Mouse (Mus musculus) lung, postnatal 4 days (tissue): ENCODE measurements at regions not wholly inside any gene's neighbourhood (a gene's known extent, or its start where the extent isn't known, plus 50 kb on each side); places are given as distances from the start of the nearest gene placed in this dataset.
A peak's percentile ranks its signal among the peaks of the same experiment; 100 is the strongest.

Experiments
- DNase-seq, 2 experiments: peaks; one replicate each; pipeline ENCODE4 v3.0.0; 2021

DNA sequence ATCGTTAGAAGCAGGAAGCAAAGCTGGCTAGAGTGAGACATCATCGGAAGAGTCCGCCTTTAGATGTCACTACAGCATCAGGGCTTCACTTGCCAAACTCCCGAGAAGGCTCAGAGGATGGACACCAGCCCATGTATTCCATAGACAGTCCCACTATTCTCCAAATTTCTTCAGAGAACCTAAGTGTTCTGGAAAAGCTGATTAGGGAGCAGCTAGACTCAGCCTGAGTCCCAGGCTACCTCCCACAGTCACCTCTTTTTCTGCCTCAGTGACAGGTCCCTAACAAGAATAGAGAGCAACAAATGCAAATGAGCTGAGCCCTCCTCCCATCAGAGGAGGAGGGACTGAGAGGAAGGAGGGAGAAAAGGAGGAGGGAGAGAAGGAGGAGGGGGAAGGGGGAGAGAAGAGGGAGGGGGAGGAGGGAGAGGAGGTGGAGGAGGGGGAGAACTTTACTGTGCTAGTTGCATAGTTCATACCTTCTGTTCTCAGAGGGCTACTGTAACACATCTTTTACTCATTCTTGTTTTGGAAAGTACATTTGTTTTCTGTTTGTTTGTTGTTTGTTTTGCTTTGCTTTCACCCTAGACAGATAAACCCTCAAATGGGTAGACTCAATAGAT lies 465.8 kb downstream of the Tmem182 start:
- DNase-seq, result no peak

- peak in 1 of 2 experiments; percentile 24 for DNase-seq
Observed at GRCm38 (mm10) chr1:41274573-41275270, 469.3 kb downstream of the Tmem182 start.

DNA sequence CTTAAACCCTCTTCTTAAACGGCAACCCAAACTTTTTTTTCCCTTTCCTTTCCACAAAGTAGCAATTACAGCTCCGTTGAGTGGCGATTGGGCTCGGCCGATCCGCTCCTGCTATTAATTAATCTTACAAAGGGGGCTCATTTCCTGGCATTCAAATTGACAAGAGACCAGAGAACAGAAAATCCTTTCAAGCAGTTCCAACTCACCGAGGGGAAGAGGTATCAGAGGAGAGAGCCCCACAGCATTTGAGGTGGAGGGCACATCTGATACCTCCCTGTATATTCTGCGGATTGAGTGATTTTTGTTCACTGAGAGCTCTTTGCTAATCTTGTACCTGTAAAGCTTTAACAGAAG lies 469.8 kb downstream of the Tmem182 start:
- no peak for DNase-seq

DNA sequence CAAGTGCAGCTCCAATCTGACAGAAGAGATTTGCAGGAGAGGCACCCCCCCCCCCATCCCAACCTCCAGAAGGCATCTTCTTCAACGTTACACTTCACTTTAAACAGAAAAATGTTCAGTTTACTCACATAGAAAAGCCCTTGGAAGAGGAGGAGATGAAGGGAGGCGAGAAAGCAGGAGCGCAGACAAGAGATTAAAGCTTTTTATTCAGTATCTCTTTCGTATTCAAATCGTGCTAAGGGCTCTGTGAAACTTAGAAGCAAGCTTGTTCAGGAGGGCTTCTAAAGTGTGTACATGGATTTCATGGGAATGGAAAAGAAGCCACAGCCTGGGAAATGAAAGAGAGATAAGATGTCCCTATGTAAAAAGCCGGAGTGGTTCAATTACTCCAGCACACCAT lies 470.2 kb downstream of the Tmem182 start:
- no peak for DNase-seq

DNA sequence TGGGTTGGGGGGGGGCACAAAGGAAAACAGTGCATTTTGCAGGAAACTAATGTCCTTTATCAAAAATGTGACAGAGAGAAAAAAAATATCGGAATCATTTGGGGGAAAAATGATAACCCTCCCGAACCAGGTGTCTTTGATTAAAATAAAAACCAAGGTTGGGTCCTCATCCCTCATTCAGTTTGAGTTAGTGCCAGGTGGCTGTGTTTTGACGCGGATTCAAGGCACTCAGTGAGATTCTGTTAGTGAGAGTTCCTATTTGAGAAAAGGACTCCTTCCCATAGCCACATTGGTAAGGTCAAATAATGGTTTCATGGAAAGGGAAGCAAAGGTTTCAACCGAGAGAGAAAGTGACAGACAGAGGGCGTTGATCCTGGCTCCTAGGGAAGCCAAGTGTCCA lies 470.9 kb downstream of the Tmem182 start:
- no peak for DNase-seq

DNA sequence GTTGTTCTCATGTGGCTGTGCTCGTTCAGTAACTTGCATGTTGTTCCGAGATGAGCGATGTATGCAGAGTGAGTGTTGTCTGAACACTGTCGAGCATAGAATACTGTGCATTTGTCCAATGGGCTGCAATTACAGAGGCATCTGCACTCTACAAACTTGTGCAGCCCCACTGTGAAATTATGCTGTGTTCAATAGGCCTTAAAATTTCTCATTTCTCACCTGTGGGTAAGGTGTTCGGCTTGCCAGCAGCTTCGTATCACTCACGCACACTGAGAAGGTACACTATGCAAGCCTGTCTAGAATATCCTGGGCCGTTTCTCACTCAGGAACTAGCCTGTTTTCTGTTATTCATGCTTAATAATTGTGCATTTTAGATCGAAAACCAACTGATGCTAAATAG lies 479.8 kb downstream of the Tmem182 start:
- no peak for DNase-seq

GRCm38 (mm10) chr1:41286221-41286620 lies 480.8 kb downstream of the Tmem182 start:
- DNase-seq, result no peak

DNA sequence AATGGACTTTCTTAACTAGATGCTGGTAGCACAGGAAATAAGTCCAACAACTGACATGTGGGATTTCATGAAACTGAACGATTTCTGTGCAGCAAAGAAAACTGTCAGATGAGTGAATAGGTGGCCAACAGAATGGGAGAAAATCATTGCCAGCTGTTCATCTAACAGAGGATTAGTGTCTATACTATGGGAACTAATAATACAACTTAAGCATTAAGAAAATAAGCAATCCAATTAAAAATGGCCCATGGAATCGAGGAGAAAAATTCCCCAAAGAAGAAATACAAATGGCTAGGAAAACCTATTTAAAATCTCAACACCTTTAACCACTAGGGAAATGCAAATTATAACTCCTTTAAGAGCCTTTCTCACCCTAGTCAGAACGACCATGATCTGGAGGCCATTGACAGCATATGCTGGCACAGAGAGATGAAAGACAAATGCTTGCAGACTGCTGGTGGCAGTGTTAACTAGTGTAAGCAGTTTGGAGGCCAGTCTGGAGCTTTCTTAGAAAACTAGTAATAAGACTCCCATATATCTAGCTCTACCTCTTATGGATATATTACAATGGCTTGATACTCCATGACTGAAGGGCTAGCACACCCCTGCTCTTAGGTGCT lies 521.6 kb downstream of the Tmem182 start:
- no peak for DNase-seq

GRCm38 (mm10) chr1:41349798-41350758 lies 544.7 kb downstream of the Tmem182 start:
- no peak for DNase-seq

DNA sequence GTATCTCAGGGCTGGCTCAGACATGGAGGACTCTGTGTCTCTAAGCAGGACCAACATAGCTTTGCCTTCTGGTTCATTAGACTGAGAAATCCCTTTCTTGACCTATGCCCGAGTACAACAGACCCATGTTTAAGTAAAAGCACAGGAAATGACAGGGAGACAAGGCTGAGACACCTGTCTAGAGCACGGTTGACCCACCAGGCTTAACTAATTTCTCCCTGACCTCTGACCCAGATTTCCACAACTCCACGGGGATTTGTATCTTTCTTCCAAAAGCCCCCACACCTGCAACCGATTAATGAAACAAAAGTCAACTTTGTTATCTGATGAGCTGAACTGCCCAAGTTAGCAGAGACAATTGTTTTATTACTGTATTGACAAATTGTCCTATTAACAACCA lies 553.7 kb downstream of the Tmem182 start:
- DNase-seq, result no peak

GRCm38 (mm10) chr1:41361512-41361911 lies 556.1 kb downstream of the Tmem182 start:
- no peak for DNase-seq

DNA sequence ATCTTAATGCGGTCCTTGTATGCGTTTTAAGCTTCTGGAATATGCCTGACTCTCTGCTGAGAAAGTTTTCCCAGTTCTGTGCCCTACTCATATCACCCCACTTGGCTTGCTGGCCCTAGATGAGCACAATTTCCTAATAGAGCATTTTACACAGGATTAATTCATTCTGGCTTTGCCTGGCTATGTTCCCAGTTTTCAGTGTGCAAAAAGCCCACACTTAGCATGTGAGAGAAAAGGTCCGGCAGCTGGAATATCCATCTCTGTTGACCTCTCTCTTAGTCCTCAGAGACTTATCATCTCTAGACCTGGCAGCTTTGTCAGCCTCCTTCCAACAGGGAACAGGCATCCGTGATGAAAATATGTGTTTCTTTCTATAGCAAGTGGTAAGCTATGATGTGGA lies 574.6 kb downstream of the Tmem182 start:
- peak in 1 of 2 experiments; percentile 9 for DNase-seq

- DNase-seq, result no peak
Observed at GRCm38 (mm10) chr1:41381487-41381886, 576.1 kb downstream of the Tmem182 start.

GRCm38 (mm10) chr1:41384731-41385130 lies 579.3 kb downstream of the Tmem182 start:
- DNase-seq, result no peak

DNA sequence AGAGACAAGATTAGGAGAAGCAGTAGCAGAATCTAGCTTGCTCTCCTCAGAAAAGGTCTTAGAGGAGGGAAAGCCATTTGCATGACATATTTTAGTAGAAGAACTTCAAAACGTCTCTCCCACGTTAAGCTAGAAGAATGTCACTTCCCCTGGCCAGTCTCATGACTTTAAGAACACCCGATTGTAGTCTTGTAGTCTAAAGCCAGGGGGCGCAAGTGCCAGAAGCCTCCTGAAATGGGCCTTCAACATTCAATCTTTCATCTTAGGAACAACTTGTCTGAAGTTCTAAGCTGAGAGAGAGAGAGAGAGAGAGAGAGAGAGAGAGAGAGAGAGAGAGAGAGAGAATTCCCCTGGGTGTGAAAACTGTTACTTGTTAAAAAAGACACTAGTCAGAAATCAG lies 581.0 kb downstream of the Tmem182 start:
- DNase-seq, result peak in 1 of 2 experiments; percentile 8

- peak; percentile 61 to 81 for DNase-seq
Observed at GRCm38 (mm10) chr1:41390102-41390884, 584.9 kb downstream of the Tmem182 start.

GRCm38 (mm10) chr1:41391071-41391470 lies 585.7 kb downstream of the Tmem182 start:
- DNase-seq, result no peak

DNA sequence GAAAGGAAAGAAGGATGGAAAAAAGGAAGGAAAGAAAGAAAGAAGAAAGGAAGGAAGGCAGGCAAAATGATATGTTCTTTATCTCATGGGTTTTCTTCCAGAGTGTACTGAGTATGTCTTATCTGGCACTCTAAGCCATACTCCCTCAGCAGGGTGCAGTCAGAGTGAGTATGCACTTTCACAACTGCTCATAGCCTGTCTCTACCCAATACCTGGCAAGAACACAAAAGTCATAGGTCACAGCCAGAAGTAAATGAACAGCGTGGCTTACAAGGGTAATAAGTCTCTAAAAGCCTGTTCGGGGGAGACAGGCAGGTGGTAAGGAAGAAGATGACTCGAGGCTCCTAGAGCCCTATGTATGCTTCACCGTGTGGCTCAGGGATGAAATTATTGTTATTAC lies 587.9 kb downstream of the Tmem182 start:
- no peak for DNase-seq

DNA sequence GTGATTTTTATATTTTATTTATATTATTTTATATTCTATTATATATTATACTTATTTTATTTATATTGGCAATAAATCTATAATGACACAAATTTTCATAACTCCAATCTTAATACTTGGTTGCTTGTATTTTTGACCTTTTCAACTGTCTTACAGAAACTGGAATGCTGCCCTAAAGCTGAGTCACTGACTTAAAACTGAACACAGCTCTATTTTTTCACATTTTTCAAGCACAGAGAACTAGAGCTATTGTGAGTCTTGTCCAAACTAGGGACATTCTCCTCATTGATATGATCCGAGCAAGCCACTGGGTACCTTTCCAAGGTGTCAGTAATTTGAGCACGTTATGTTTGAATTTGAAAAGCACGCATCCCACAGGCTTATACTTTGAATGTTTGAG lies 589.7 kb downstream of the Tmem182 start:
- DNase-seq, result no peak

DNA sequence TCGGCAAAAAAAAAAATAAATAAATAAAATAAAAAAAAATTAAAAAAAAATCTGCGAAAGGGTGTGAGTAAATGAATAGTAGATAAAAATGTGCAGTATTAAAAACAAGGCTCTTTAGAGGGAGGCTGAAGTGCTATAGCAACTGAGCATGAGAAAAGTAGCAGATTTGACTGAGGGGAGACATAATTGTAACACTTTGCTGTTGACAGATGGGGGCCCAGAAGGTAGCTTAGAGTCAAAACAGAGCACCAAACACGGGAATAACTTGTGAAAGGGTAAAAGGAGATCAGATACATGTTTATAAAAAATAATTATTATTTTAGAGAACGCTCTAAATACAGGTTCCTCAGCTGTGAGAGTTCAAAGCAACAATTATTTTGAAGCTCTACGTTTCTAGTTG lies 605.1 kb downstream of the Tmem182 start:
- DNase-seq, result no peak

GRCm38 (mm10) chr1:41411641-41412040 lies 606.2 kb downstream of the Tmem182 start:
- DNase-seq, result no peak

DNA sequence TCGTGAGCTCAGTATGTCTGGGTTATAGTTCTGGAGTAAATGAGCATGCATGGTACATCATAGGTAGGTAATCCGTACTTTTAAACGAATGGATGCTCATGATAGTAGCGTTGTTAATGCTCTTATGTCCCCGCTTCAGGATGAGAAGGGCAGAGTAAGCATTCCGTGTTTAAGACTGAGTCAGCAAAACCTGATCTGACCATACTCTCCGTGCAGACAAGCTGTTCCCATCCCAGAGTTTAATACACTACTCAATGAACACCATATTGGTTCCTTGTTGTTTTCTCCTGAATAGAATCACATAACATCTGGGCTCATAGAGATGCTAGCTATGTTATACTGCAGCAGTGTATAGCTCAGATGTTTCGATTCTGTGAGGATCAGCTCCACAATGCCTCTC lies 606.7 kb downstream of the Tmem182 start:
- DNase-seq, result no peak
